Mouse (Mus musculus) stomach, embryonic 15.5 days (tissue): ENCODE results near the gene Agbl5. TPM values are rescaled to one million over a fixed set of nuclear protein-coding genes. Genes with fewer than 3 reads are reported as not detected.
A peak's percentile ranks its signal among the peaks of the same experiment; 100 is the strongest.
"Not testable (repeated sequence)": the region's sequence is repeated elsewhere in the genome, so short reads cannot be mapped to it uniquely, and the experiment has no call there.

Experiments used
- ATAC-seq: fragments of 200-750 bp; cut with Nextera tagmentation; 2 replicates; pipeline ENCODE4 v1.8.0; 2017; ENCODE audit warnings: low read depth, moderate number of reproducible peaks, moderate TSS enrichment; ENCODE audit not compliant: insufficient read depth, low FRiP score
- H3K27ac ChIP-seq: fragments of 300-500 bp; sonication (generic); 2 replicates; pipeline ENCODE4 v1.5.1; 2015; ENCODE audit warnings: mild to moderate bottlenecking, inconsistent platforms
- H3K27me3 ChIP-seq: fragments of 300-500 bp; sonication (generic); replicated peaks from 2 replicates; pipeline ENCODE4 v1.6.1; 2015; ENCODE audit warnings: inconsistent platforms
- H3K36me3 ChIP-seq: fragments of 300-500 bp; sonication (generic); 2 replicates; pipeline ENCODE4 v1.6.1; 2015; ENCODE audit warnings: inconsistent platforms
- H3K4me1 ChIP-seq: fragments of 300-500 bp; sonication (generic); 2 replicates; pipeline ENCODE4 v1.6.1; 2015; ENCODE audit warnings: inconsistent platforms
- H3K4me2 ChIP-seq: fragments of 300-500 bp; sonication (generic); 2 replicates; pipeline ENCODE4 v1.6.1; 2015; ENCODE audit warnings: mild to moderate bottlenecking, inconsistent platforms
- H3K4me3 ChIP-seq: fragments of 300-500 bp; sonication (generic); replicated peaks from 2 replicates; pipeline ENCODE4 v1.5.1; 2015; ENCODE audit warnings: inconsistent platforms
- H3K9ac ChIP-seq: fragments of 300-500 bp; sonication (generic); 2 replicates; pipeline ENCODE4 v1.6.1; 2015; ENCODE audit warnings: inconsistent platforms
- H3K9me3 ChIP-seq: fragments of 300-500 bp; sonication (generic); 2 replicates; pipeline ENCODE4 v1.6.1; 2016; ENCODE audit warnings: inconsistent platforms
- WGBS: fragments of 180-500 bp; shearing (Covaris S2); methylation state at CpG from one replicate; pipeline ENCODE4 v1.1.7; 2015; 5-methylcytosine and 5-hydroxymethylcytosine counted together
- polyA plus RNA-seq: library from polyadenylated mRNA; unstranded; fragments of >200 nt; fragmentation: Nextera tagmentation; extraction: Ambion mirVana; gene quantifications from 2 replicates; pipeline ENCODE4 v1.2.1, GENCODE M21; 2015

The Agbl5 gene
- polyA plus RNA-seq, 1 experiment from 2014 or later, result 15.9 TPM

- H3K9me3 ChIP-seq, result no peaks in the 10 kb centered on the region
- H3K36me3 ChIP-seq, result peaks cover 30% of the 10 kb centered on the region
- H3K27ac ChIP-seq, result peak overlapping the region; percentile 12; the same call in 1 of the 2 replicates
- no peak overlapping the region for H3K9ac ChIP-seq
- peak overlapping the region; percentile 52 for H3K4me2 ChIP-seq
- H3K4me1 ChIP-seq, result peaks cover 25% of the 10 kb centered on the region
- no peak for ATAC-seq
- H3K27me3 ChIP-seq, result no peaks in the 10 kb centered on the region
- peak overlapping the region; percentile 86 for H3K4me3 ChIP-seq
- WGBS, result 21% methylated on average over 9 of the region's 9 CpGs
Observed at GRCm38 (mm10) chr5:30868981-30869380, 19.5 kb upstream of the Agbl5 start.

GRCm38 (mm10) chr5:30869405-30870130, 18.9 kb upstream of the Agbl5 start:
- peaks cover 36% of the 10 kb centered on the region for H3K36me3 ChIP-seq
- H3K9ac ChIP-seq, result peak overlapping the region; percentile 88
- peak overlapping the region; percentile 70 for H3K4me2 ChIP-seq
- peaks cover 20% of the 10 kb centered on the region for H3K4me1 ChIP-seq
- H3K27ac ChIP-seq, result peak overlapping the region; percentile 60
- H3K27me3 ChIP-seq, result no peaks in the 10 kb centered on the region
- ATAC-seq, result peak; percentile 95
- under 1% methylated on average over 63 of the region's 63 CpGs for WGBS
- peak overlapping the region; percentile 86 for H3K4me3 ChIP-seq
- no peaks in the 10 kb centered on the region for H3K9me3 ChIP-seq

GRCm38 (mm10) chr5:30870131-30870406, 18.4 kb upstream of the Agbl5 start:
- Histone ChIP-seq H3K4me1 (peaks cover 20% of the 10 kb centered on the region), H3K27me3 (no peaks in the 10 kb centered on the region), H3K9me3 (no peaks in the 10 kb centered on the region), H3K36me3 (peaks cover 41% of the 10 kb centered on the region), H3K4me3 (peak overlapping the region; percentile 86), H3K27ac (peak overlapping the region; percentile 60), H3K9ac (peak overlapping the region; percentile 88), H3K4me2 (peak overlapping the region; percentile 70)
- no peak for ATAC-seq
- 11% methylated on average over 2 of the region's 2 CpGs for WGBS

DNA sequence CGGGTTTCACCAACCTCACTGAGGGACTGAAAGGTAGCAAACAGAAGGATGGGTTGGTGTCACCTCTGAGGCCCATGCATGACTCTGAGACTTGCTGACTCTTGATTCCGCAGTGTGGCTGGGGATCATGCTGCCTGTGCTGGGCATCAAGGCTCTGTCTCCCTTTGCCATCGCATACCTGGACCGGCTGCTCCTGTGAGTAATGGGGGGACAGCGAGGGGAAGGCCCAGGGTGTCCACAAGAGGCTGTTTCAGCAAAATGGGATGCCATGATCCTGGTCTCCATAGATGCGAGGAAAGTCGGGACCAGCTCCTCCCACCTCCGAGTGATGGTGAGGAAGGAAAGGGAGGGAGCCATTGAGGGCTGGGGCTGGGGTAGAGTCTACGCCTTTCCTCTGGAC, 15.9 kb upstream of the Agbl5 start:
- no peak for ATAC-seq

GRCm38 (mm10) chr5:30874365-30874764, 14.1 kb upstream of the Agbl5 start:
- H3K36me3 ChIP-seq, result peaks cover 60% of the 10 kb centered on the region

More for the DNA sequence above, 15.9 kb upstream of the Agbl5 start:
- H3K9ac ChIP-seq, result no peak overlapping the region
- H3K4me3 ChIP-seq, result no peak overlapping the region
- H3K4me2 ChIP-seq, result no peak overlapping the region
- peaks cover 60% of the 10 kb centered on the region for H3K36me3 ChIP-seq
- H3K9me3 ChIP-seq, result no peaks in the 10 kb centered on the region
- peaks cover 20% of the 10 kb centered on the region for H3K4me1 ChIP-seq
- 89% methylated on average over 9 of the region's 9 CpGs for WGBS
- no peak overlapping the region for H3K27ac ChIP-seq
- H3K27me3 ChIP-seq, result no peaks in the 10 kb centered on the region

GRCm38 (mm10) chr5:30878616-30879015, 9.9 kb upstream of the Agbl5 start:
- ATAC-seq, result 0 out of 2 replicates have a peak, but pooled peaks have one; percentile 40
- H3K9me3 ChIP-seq, result no peaks in the 10 kb centered on the region
- no peaks in the 10 kb centered on the region for H3K27me3 ChIP-seq
- H3K27ac ChIP-seq, result 0 out of 2 replicates have a peak overlapping the region, but pooled peaks have one; percentile 31
- H3K36me3 ChIP-seq, result peaks cover 33% of the 10 kb centered on the region
- H3K4me1 ChIP-seq, result no peaks in the 10 kb centered on the region
- H3K9ac ChIP-seq, result no peak overlapping the region
- WGBS, result 30% methylated on average over 6 of the region's 6 CpGs
- no peak overlapping the region for H3K4me3 ChIP-seq
- no peak overlapping the region for H3K4me2 ChIP-seq

More at GRCm38 (mm10) chr5:30874365-30874764, 14.1 kb upstream of the Agbl5 start:
- Histone ChIP-seq H3K4me2 (no peak overlapping the region), H3K9me3 (no peaks in the 10 kb centered on the region), H3K4me3 (no peak overlapping the region), H3K4me1 (peaks cover 20% of the 10 kb centered on the region), H3K27ac (no peak overlapping the region), H3K27me3 (no peaks in the 10 kb centered on the region), H3K9ac (no peak overlapping the region)
- 87% methylated on average over 7 of the region's 7 CpGs for WGBS
- no peak for ATAC-seq

- Histone ChIP-seq H3K4me2 (no peak overlapping the region), H3K9ac (no peak overlapping the region), H3K36me3 (peaks cover 25% of the 10 kb centered on the region), H3K4me1 (no peaks in the 10 kb centered on the region), H3K27ac (no peak overlapping the region), H3K9me3 (no peaks in the 10 kb centered on the region), H3K4me3 (no peak overlapping the region), H3K27me3 (no peaks in the 10 kb centered on the region)
- ATAC-seq, result peak; percentile 36; the same call in 1 of the 2 replicates
- WGBS, result 51% methylated on average over 5 of the region's 5 CpGs
Observed at GRCm38 (mm10) chr5:30879347-30879943, 9.0 kb upstream of the Agbl5 start.

GRCm38 (mm10) chr5:30881839-30882238, 6.7 kb upstream of the Agbl5 start:
- H3K27ac ChIP-seq, H3K36me3 ChIP-seq, H3K4me3 ChIP-seq, ATAC-seq, H3K9me3 ChIP-seq, H3K9ac ChIP-seq, H3K27me3 ChIP-seq, H3K4me1 ChIP-seq, H3K4me2 ChIP-seq: not testable (repeated sequence)
- 92% methylated on average over 4 of the region's 4 CpGs for WGBS

DNA sequence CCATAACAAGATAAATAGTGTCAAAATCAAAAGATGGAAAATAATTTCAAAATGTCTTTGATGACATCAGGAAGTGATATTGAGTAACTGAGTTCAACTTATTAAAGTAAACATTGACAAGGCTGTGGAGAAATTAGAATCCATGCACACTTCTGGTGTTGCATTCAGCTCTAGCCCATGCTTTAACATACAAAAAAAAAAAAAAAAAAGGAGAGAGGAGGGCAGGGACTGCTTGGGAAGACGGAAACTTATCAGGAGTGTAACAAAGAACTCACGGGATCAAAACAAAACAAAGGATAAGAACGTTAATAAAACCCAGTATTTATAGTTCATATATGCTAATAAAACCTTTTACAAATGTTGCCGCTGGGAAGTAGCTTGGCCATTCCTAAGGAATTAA, 2.3 kb upstream of the Agbl5 start:
- Histone ChIP-seq H3K4me3 (no peak overlapping the region), H3K4me1 (peaks cover 15% of the 10 kb centered on the region), H3K4me2 (peak overlapping the region; percentile 84; the same call in 1 of the 2 replicates), H3K36me3 (no peaks in the 10 kb centered on the region), H3K9ac (no peak overlapping the region), H3K27ac (no peak overlapping the region), H3K9me3 (no peaks in the 10 kb centered on the region), H3K27me3 (no peaks in the 10 kb centered on the region)
- whole genome bisulfite sequencing, result 42% methylated on average over 4 of the region's 4 CpGs
- no peak for ATAC-seq

- H3K4me2 ChIP-seq, result peak overlapping the region; percentile 84
- H3K4me3 ChIP-seq, result peak overlapping the region; percentile 84
- H3K27ac ChIP-seq, result peak overlapping the region; percentile 99
- no peaks in the 10 kb centered on the region for H3K27me3 ChIP-seq
- ATAC-seq, result no peak
- peak overlapping the region; percentile 68; the same call in 1 of the 2 replicates for H3K9ac ChIP-seq
- peaks cover 15% of the 10 kb centered on the region for H3K4me1 ChIP-seq
- peaks cover 3% of the 10 kb centered on the region for H3K36me3 ChIP-seq
- no peaks in the 10 kb centered on the region for H3K9me3 ChIP-seq
- WGBS, result 40% methylated on average over 5 of the region's 5 CpGs
Observed at GRCm38 (mm10) chr5:30886731-30887130, 1.8 kb upstream of the Agbl5 start.

GRCm38 (mm10) chr5:30887331-30887761, 1.1 kb upstream of the Agbl5 start:
- Histone ChIP-seq H3K27ac (peak overlapping the region; percentile 99), H3K4me3 (peak overlapping the region; percentile 84), H3K27me3 (no peaks in the 10 kb centered on the region), H3K4me2 (peak overlapping the region; percentile 84), H3K36me3 (peaks cover 9% of the 10 kb centered on the region), H3K4me1 (peaks cover 15% of the 10 kb centered on the region), H3K9me3 (no peaks in the 10 kb centered on the region), H3K9ac (peak overlapping the region; percentile 68)
- WGBS, result under 1% methylated on average over 19 of the region's 19 CpGs
- peak; percentile 44 for ATAC-seq

GRCm38 (mm10) chr5:30887858-30888336, 597 bp upstream of the Agbl5 start:
- WGBS, result under 1% methylated on average over 28 of the region's 28 CpGs
- Histone ChIP-seq H3K9ac (peak overlapping the region; percentile 68), H3K36me3 (peaks cover 15% of the 10 kb centered on the region), H3K9me3 (no peaks in the 10 kb centered on the region), H3K4me3 (peak overlapping the region; percentile 84), H3K4me1 (peaks cover 15% of the 10 kb centered on the region), H3K4me2 (peak overlapping the region; percentile 84), H3K27ac (peak overlapping the region; percentile 99), H3K27me3 (no peaks in the 10 kb centered on the region)
- ATAC-seq, result peak; percentile 86
